ENCODE assay signal across 14 mouse cellular contexts in genomic region chr16:72700297-72700696, GRCm38 (mm10).
"Had no signal": no experiment of that assay in that cellular context is flagged by ENCODE, and none has a peak within 500 bp of the region (broad histone marks: within the 10 kb centered on the region; RNA-seq: fewer than 3 reads in every experiment).

No protein-coding gene starts in this region.

- H3K9ac ChIP-seq: limb, embryonic 15.5 days; liver, embryonic 12.5 days; lung, embryonic 14.5 days had no signal

- H3K36me3 ChIP-seq: limb, embryonic 15.5 days; liver, embryonic 12.5 days; midbrain, embryonic 10.5 days had no signal

- H3K27ac ChIP-seq: kidney, postnatal 0 days; limb, embryonic 15.5 days; liver, embryonic 12.5 days had no signal

- ATAC-seq: liver, embryonic 12.5 days had no signal

- H3K4me1 ChIP-seq: limb, embryonic 15.5 days; liver, embryonic 12.5 days had no signal

- H3K4me3 ChIP-seq: limb, embryonic 15.5 days; liver, embryonic 12.5 days; midbrain, embryonic 10.5 days had no signal

- H3K4me2 ChIP-seq: limb, embryonic 15.5 days; liver, embryonic 12.5 days; lung, embryonic 14.5 days had no signal

- H3K27me3 ChIP-seq: limb, embryonic 15.5 days; liver, embryonic 12.5 days had no signal

- H3K9me3 ChIP-seq: limb, embryonic 15.5 days; liver, embryonic 12.5 days; midbrain, embryonic 10.5 days had no signal

- DNase-seq: kidney, adult 9 months; kidney, postnatal 36 days; layer of hippocampus, adult 9-11 months; layer of hippocampus, postnatal 36 days; lung, embryonic 14.5 days; lung, postnatal 10 days; lung, postnatal 4 days; right cerebral cortex, adult 18-20 months; right cerebral cortex, postnatal 25 days; thymus, postnatal 4 days had no signal
